Mouse (Mus musculus) midbrain, embryonic 16.5 days (tissue): ENCODE data around the gene Slc5a11. TPM values are rescaled to one million over a fixed set of nuclear protein-coding genes. Genes with fewer than 3 reads are reported as not detected.

ENCODE experiments used
- ATAC-seq: fragments of 200-750 bp; cut with Nextera tagmentation; 2 replicates; pipeline ENCODE4 v1.8.0; 2017; ENCODE audit warnings: moderate TSS enrichment
- H3K27ac ChIP-seq: fragments of 300-500 bp; sonication (generic); 2 replicates; pipeline ENCODE4 v1.5.1; 2014; ENCODE audit warnings: mild to moderate bottlenecking, low read length, mixed read lengths
- H3K27me3 ChIP-seq: fragments of 300-500 bp; sonication (generic); 2 replicates; pipeline ENCODE4 v1.6.1; 2014; ENCODE audit warnings: low read depth, low read length, mixed read lengths; ENCODE audit not compliant: control insufficient read depth, insufficient read depth
- H3K36me3 ChIP-seq: fragments of 300-500 bp; sonication (generic); 2 replicates; pipeline ENCODE4 v1.6.1; 2014; ENCODE audit warnings: mild to moderate bottlenecking, low read length, moderate library complexity, mixed read lengths; ENCODE audit not compliant: control insufficient read depth, insufficient read depth
- H3K4me1 ChIP-seq: fragments of 300-500 bp; sonication (generic); 2 replicates; pipeline ENCODE4 v1.6.1; 2014; ENCODE audit warnings: mild to moderate bottlenecking, low read length, mixed read lengths; ENCODE audit not compliant: control insufficient read depth, insufficient read depth
- H3K4me2 ChIP-seq: fragments of 300-500 bp; sonication (generic); 2 replicates; pipeline ENCODE4 v1.6.1; 2014; ENCODE audit warnings: mild to moderate bottlenecking, low read length, mixed read lengths
- H3K4me3 ChIP-seq: fragments of 300-500 bp; sonication (generic); 2 replicates; pipeline ENCODE4 v1.5.1; 2014; ENCODE audit warnings: low read depth, mild to moderate bottlenecking, low read length, moderate library complexity, mixed read lengths
- H3K9ac ChIP-seq: fragments of 300-500 bp; sonication (generic); 2 replicates; pipeline ENCODE4 v1.6.1; 2014; ENCODE audit warnings: low read depth, low read length, mixed read lengths
- H3K9me3 ChIP-seq: fragments of 300-500 bp; sonication (generic); replicated peaks from 2 replicates; pipeline ENCODE4 v1.6.1; 2014; ENCODE audit warnings: mild to moderate bottlenecking, low read length, mixed read lengths; ENCODE audit not compliant: control insufficient read depth, poor library complexity, severe bottlenecking
- WGBS: fragments of 180-500 bp; shearing (Covaris S2); extraction: QIAGEN DNeasy Blood & Tissue Kit; methylation state at CpG from one replicate; pipeline ENCODE4 v1.1.7; 2014; 5-methylcytosine and 5-hydroxymethylcytosine counted together
- polyA plus RNA-seq: library from polyadenylated mRNA; unstranded; fragments of >200 nt; fragmentation: Nextera tagmentation; extraction: Ambion mirVana; gene quantifications from 2 replicates; pipeline ENCODE4 v1.2.1, GENCODE M21; 2015

Slc5a11 gene
- polyA plus RNA-seq = 0.30 and 0.45 TPM in 2 replicates

- Histone ChIP-seq H3K4me3 (no peak within 1 kb of the TSS), H3K36me3 (no peaks in the 10 kb centered on the region), H3K9ac (peak within 1 kb of the TSS; percentile 45), H3K4me2 (no peak within 1 kb of the TSS), H3K27me3 (no peaks in the 10 kb centered on the region), H3K9me3 (no peaks in the 10 kb centered on the region), H3K27ac (no peak within 1 kb of the TSS), H3K4me1 (no peaks in the 10 kb centered on the region)
- 39% methylated on average over 5 of the region's 8 CpGs for WGBS
- no peak for ATAC-seq
These were observed at the start of gene Slc5a11 for GRCm38 (mm10) chr7:123214365-123215075. Gene Slc5a11, plus strand, starts transcription at chr7:123214780.

GRCm38 (mm10) chr7:123167436-123167835 is 47.1 kb upstream of the Slc5a11 start:
- no peaks in the 10 kb centered on the region for H3K27me3 ChIP-seq
- H3K4me1 ChIP-seq = no peaks in the 10 kb centered on the region
- H3K36me3 ChIP-seq = peaks cover 40% of the 10 kb centered on the region
- no peak overlapping the region for H3K27ac ChIP-seq
- WGBS = 92% methylated on average over 2 of the region's 2 CpGs
- no peaks in the 10 kb centered on the region for H3K9me3 ChIP-seq
- ATAC-seq = no peak
- H3K4me2 ChIP-seq = no peak overlapping the region
- H3K9ac ChIP-seq = no peak overlapping the region
- H3K4me3 ChIP-seq = no peak overlapping the region

- H3K36me3 ChIP-seq = peaks cover 36% of the 10 kb centered on the region
- no peak overlapping the region for H3K4me2 ChIP-seq
- H3K9ac ChIP-seq = no peak overlapping the region
- no peak overlapping the region for H3K4me3 ChIP-seq
- no peaks in the 10 kb centered on the region for H3K27me3 ChIP-seq
- no peaks in the 10 kb centered on the region for H3K4me1 ChIP-seq
- H3K9me3 ChIP-seq = no peaks in the 10 kb centered on the region
- no peak for ATAC-seq
- H3K27ac ChIP-seq = no peak overlapping the region
- WGBS = 90% methylated on average over 2 of the region's 2 CpGs
These were observed 45.0 kb upstream of the Slc5a11 start for GRCm38 (mm10) chr7:123169618-123170017.

GRCm38 (mm10) chr7:123172101-123172500 is 42.5 kb upstream of the Slc5a11 start:
- 91% methylated on average over 5 of the region's 5 CpGs for WGBS
- Histone ChIP-seq H3K36me3 (peaks cover 34% of the 10 kb centered on the region), H3K9ac (no peak overlapping the region), H3K4me1 (no peaks in the 10 kb centered on the region), H3K27me3 (no peaks in the 10 kb centered on the region), H3K4me3 (no peak overlapping the region), H3K27ac (no peak overlapping the region), H3K9me3 (no peaks in the 10 kb centered on the region), H3K4me2 (no peak overlapping the region)
- ATAC-seq = no peak

- no peak overlapping the region for H3K9ac ChIP-seq
- H3K9me3 ChIP-seq = no peaks in the 10 kb centered on the region
- no peak for ATAC-seq
- no peak overlapping the region for H3K27ac ChIP-seq
- H3K4me1 ChIP-seq = no peaks in the 10 kb centered on the region
- H3K4me2 ChIP-seq = no peak overlapping the region
- H3K27me3 ChIP-seq = no peaks in the 10 kb centered on the region
- peaks cover 44% of the 10 kb centered on the region for H3K36me3 ChIP-seq
- H3K4me3 ChIP-seq = no peak overlapping the region
These were observed 37.4 kb upstream of the Slc5a11 start for GRCm38 (mm10) chr7:123177215-123177614.

- Histone ChIP-seq H3K4me3 (no peak overlapping the region), H3K9ac (no peak overlapping the region), H3K27me3 (no peaks in the 10 kb centered on the region), H3K36me3 (peaks cover 63% of the 10 kb centered on the region), H3K4me2 (no peak overlapping the region), H3K9me3 (no peaks in the 10 kb centered on the region), H3K27ac (no peak overlapping the region), H3K4me1 (no peaks in the 10 kb centered on the region)
- 85% methylated on average over 20 of the region's 20 CpGs for whole genome bisulfite sequencing
- ATAC-seq = no peak
These were observed 32.5 kb upstream of the Slc5a11 start for GRCm38 (mm10) chr7:123181787-123182701.

- Histone ChIP-seq H3K4me1 (no peaks in the 10 kb centered on the region), H3K9me3 (no peaks in the 10 kb centered on the region), H3K27me3 (no peaks in the 10 kb centered on the region), H3K4me2 (no peak overlapping the region), H3K4me3 (no peak overlapping the region), H3K36me3 (peaks cover 76% of the 10 kb centered on the region), H3K27ac (no peak overlapping the region), H3K9ac (no peak overlapping the region)
- 90% methylated on average over 1 of the region's 1 CpGs for WGBS
- ATAC-seq = no peak
These were observed 29.7 kb upstream of the Slc5a11 start for GRCm38 (mm10) chr7:123184891-123185290.

GRCm38 (mm10) chr7:123186463-123186862 is 28.1 kb upstream of the Slc5a11 start:
- no peaks in the 10 kb centered on the region for H3K9me3 ChIP-seq
- WGBS = 86% methylated on average over 6 of the region's 6 CpGs
- H3K4me1 ChIP-seq = no peaks in the 10 kb centered on the region
- H3K4me2 ChIP-seq = no peak overlapping the region
- ATAC-seq = no peak
- no peak overlapping the region for H3K9ac ChIP-seq
- H3K36me3 ChIP-seq = peaks cover 71% of the 10 kb centered on the region
- no peak overlapping the region for H3K27ac ChIP-seq
- H3K4me3 ChIP-seq = no peak overlapping the region
- H3K27me3 ChIP-seq = no peaks in the 10 kb centered on the region

GRCm38 (mm10) chr7:123187246-123187645 is 27.3 kb upstream of the Slc5a11 start:
- no peaks in the 10 kb centered on the region for H3K9me3 ChIP-seq
- peaks cover 71% of the 10 kb centered on the region for H3K36me3 ChIP-seq
- H3K27ac ChIP-seq = no peak overlapping the region
- H3K4me2 ChIP-seq = no peak overlapping the region
- 90% methylated on average over 4 of the region's 4 CpGs for WGBS
- H3K4me1 ChIP-seq = no peaks in the 10 kb centered on the region
- no peak overlapping the region for H3K9ac ChIP-seq
- ATAC-seq = no peak
- no peak overlapping the region for H3K4me3 ChIP-seq
- H3K27me3 ChIP-seq = no peaks in the 10 kb centered on the region
